In genomic region chr12:102748256-102748655, GRCm38 (mm10) we compare ENCODE assay signal across 25 mouse cellular contexts. TPM values are rescaled to one million over a fixed set of nuclear protein-coding genes. Genes with fewer than 3 reads are reported as not detected.
DNase-seq lines count a peak whose midpoint lies in the region; ATAC-seq and TF ChIP-seq lines count a peak whose summit lies in the region.
"Had no signal": no experiment of that assay in that cellular context is flagged by ENCODE, and none has a peak within 500 bp of the region (broad histone marks: within the 10 kb centered on the region; RNA-seq: fewer than 3 reads in every experiment).

No protein-coding gene starts in this region.

- DNase-seq in liver, adult 2 months (ENCODE audit: extremely low read depth, low read depth, low spot score): no peak
- no peak for DNase-seq in liver, embryonic 11.5 days (ENCODE audit: low spot score)
- DNase-seq in MEL (ENCODE audit: low read depth, low spot score): no peak
- DNase-seq in kidney, adult 9 months: no peak
- DNase-seq: adrenal gland, postnatal 14 days; B cell, adult 2 months; cerebellum, adult 18-20 months; cerebellum, adult 9-11 months; cerebellum, postnatal 36 days; forebrain, postnatal 0 days; gastrocnemius, postnatal 14 days; heart, postnatal 14 days had no signal

- no peaks in the 10 kb centered on the region for H3K9me3 ChIP-seq in liver, embryonic 11.5 days (ENCODE audit: control insufficient read depth, low read length)
- H3K9me3 ChIP-seq in MEL (replicated peaks; ENCODE audit: insufficient read depth, low read length): no peaks in the 10 kb centered on the region
- no peaks in the 10 kb centered on the region for H3K9me3 ChIP-seq in megakaryocyte, embryonic 14.5 days
- H3K9me3 ChIP-seq: embryonic facial prominence, embryonic 13.5 days; forebrain, embryonic 13.5 days; G1E; heart, embryonic 15.5 days; hindbrain, embryonic 10.5 days had no signal

- H3K36me3 ChIP-seq in liver, adult 2 months (ENCODE audit: control insufficient read depth, insufficient read depth, low read length): peaks cover 3% of the 10 kb centered on the region
- 0 out of 2 replicates have a peak, but pooled peaks cover 6% of the 10 kb centered on the region for H3K36me3 ChIP-seq in liver, embryonic 11.5 days (ENCODE audit: control insufficient read depth, insufficient read depth, low read length)
- peaks cover 2 to 36% of the 10 kb centered on the region in 2 experiments; a peak in 3 of 4 replicates for H3K36me3 ChIP-seq in MEL (ENCODE audit: control insufficient read depth in 1 of 2, insufficient read depth in 2 of 2, low read length in 2 of 2)
- peaks cover 36% of the 10 kb centered on the region for H3K36me3 ChIP-seq in megakaryocyte, embryonic 14.5 days (replicated peaks; ENCODE audit: low read length)

- no peak for TF ChIP-seq CTCF in liver, adult 2 months (IDR thresholded peaks at IDR 0.05; ENCODE audit: low read depth, low read length)
- no peak for TF ChIP-seq CTCF in MEL (IDR thresholded peaks at IDR 0.05 in 2 of 3, conservative IDR thresholded peaks at IDR 0.05 in 1 of 3; ENCODE audit: control insufficient read depth in 1 of 3, insufficient read depth in 1 of 3, low read depth in 2 of 3, low read length in 3 of 3, poor library complexity in 1 of 3, severe bottlenecking in 1 of 3)
- TF ChIP-seq CTCF in bone marrow macrophage, adult 2 months (IDR thresholded peaks at IDR 0.05; ENCODE audit: low read depth, low read length): no peak

- no peak for TF ChIP-seq RAD21 in MEL (IDR thresholded peaks at IDR 0.05; ENCODE audit: low read depth, low read length)

- no peak overlapping the region for H3K9ac ChIP-seq in liver, adult 2 months (ENCODE audit: low read depth, low read length)
- no peak overlapping the region for H3K9ac ChIP-seq in liver, embryonic 11.5 days (ENCODE audit: low read depth, low read length)
- no peak overlapping the region for H3K9ac ChIP-seq in MEL (ENCODE audit: control insufficient read depth, low read depth, low read length, poor library complexity, severe bottlenecking)
- H3K9ac ChIP-seq: embryonic facial prominence, embryonic 13.5 days; forebrain, embryonic 13.5 days; forebrain, postnatal 0 days; heart, embryonic 15.5 days; hindbrain, embryonic 14.5 days had no signal

- no peak overlapping the region for H3K4me3 ChIP-seq in liver, adult 2 months (ENCODE audit: insufficient read depth, low read depth, low read length)
- no peak overlapping the region for H3K4me3 ChIP-seq in liver, embryonic 11.5 days (ENCODE audit: low read depth, low read length)
- H3K4me3 ChIP-seq in MEL (ENCODE audit: control insufficient read depth in 1 of 2, insufficient read depth in 1 of 2, low read depth in 2 of 2, low read length in 2 of 2): no peak overlapping the region
- H3K4me3 ChIP-seq in bone marrow macrophage, adult 2 months (ENCODE audit: insufficient read depth, low read length): no peak overlapping the region
- peak overlapping the region; percentile 39 for H3K4me3 ChIP-seq in megakaryocyte, embryonic 14.5 days (replicated peaks)
- H3K4me3 ChIP-seq: embryonic facial prominence, embryonic 13.5 days; forebrain, embryonic 13.5 days; heart, embryonic 15.5 days; hindbrain, embryonic 10.5 days had no signal

- 0 out of 2 replicates have a peak overlapping the region, but pooled peaks have one; percentile 29 for H3K27ac ChIP-seq in liver, adult 2 months (replicated peaks; ENCODE audit: insufficient read depth, low read depth, low read length)
- H3K27ac ChIP-seq in liver, embryonic 11.5 days (ENCODE audit: low read depth, low read length): no peak overlapping the region
- H3K27ac ChIP-seq in MEL (ENCODE audit: control insufficient read depth, low read depth, low read length): 0 out of 2 replicates have a peak overlapping the region, but pooled peaks have one; percentile 5
- H3K27ac ChIP-seq in bone marrow macrophage, adult 2 months (ENCODE audit: insufficient read depth, low read depth, low read length): peak overlapping the region; percentile 87
- H3K27ac ChIP-seq: embryonic facial prominence, embryonic 13.5 days; forebrain, embryonic 13.5 days; heart, embryonic 15.5 days; hindbrain, embryonic 10.5 days; hindbrain, embryonic 14.5 days had no signal

- H3K4me2 ChIP-seq in liver, embryonic 11.5 days: no peak overlapping the region
- H3K4me2 ChIP-seq: embryonic facial prominence, embryonic 13.5 days; forebrain, embryonic 13.5 days; heart, embryonic 15.5 days; hindbrain, embryonic 14.5 days had no signal

- H3K4me1 ChIP-seq in liver, adult 2 months (ENCODE audit: control insufficient read depth, insufficient read depth, low read length): peaks cover 11% of the 10 kb centered on the region
- peaks cover 9% of the 10 kb centered on the region for H3K4me1 ChIP-seq in liver, embryonic 11.5 days (replicated peaks; ENCODE audit: control insufficient read depth, insufficient read depth, low read length)
- peaks cover 8 to 19% of the 10 kb centered on the region in 2 experiments; a peak in 3 of 4 replicates for H3K4me1 ChIP-seq in MEL (ENCODE audit: control insufficient read depth in 1 of 2, insufficient read depth in 2 of 2, low read length in 2 of 2)
- H3K4me1 ChIP-seq in bone marrow macrophage, adult 2 months (ENCODE audit: control insufficient read depth, insufficient read depth, low read length): peaks cover 30% of the 10 kb centered on the region
- peaks cover 43% of the 10 kb centered on the region for H3K4me1 ChIP-seq in megakaryocyte, embryonic 14.5 days

- H3K79me2 ChIP-seq in liver, adult 2 months (ENCODE audit: control insufficient read depth, insufficient read depth, low read length): peaks cover 7% of the 10 kb centered on the region; the same call in 1 of the 2 replicates
- H3K79me2 ChIP-seq in MEL (ENCODE audit: control insufficient read depth, insufficient read depth, low read length, poor library complexity): peaks cover 49% of the 10 kb centered on the region

- TF ChIP-seq EP300 in MEL (IDR thresholded peaks at IDR 0.05; ENCODE audit: low read depth in 1 of 2, low read length in 2 of 2): no peak

- no peak for ATAC-seq in liver, embryonic 11.5 days (replicated peaks; ENCODE audit: low FRiP score)
- no peak for ATAC-seq in monocyte, adult 5-6 weeks (replicated peaks; ENCODE audit: insufficient number of reproducible peaks, low FRiP score, low TSS enrichment, poor library complexity, severe bottlenecking)
- ATAC-seq: CD4-positive, CD25-positive, alpha-beta regulatory T cell, adult 4 months; forebrain, embryonic 13.5 days; forebrain, postnatal 0 days had no signal

- H3K27me3 ChIP-seq in liver, adult 2 months (ENCODE audit: control insufficient read depth, insufficient read depth, low read length): no peaks in the 10 kb centered on the region
- H3K27me3 ChIP-seq in liver, embryonic 11.5 days (replicated peaks; ENCODE audit: control insufficient read depth, insufficient read depth, low read length): no peaks in the 10 kb centered on the region
- no peaks in the 10 kb centered on the region for H3K27me3 ChIP-seq in MEL (ENCODE audit: control insufficient read depth in 1 of 2, insufficient read depth in 2 of 2, low read length in 2 of 2)
- no peaks in the 10 kb centered on the region for H3K27me3 ChIP-seq in megakaryocyte, embryonic 14.5 days (replicated peaks)
- H3K27me3 ChIP-seq: embryonic facial prominence, embryonic 13.5 days; forebrain, embryonic 13.5 days; heart, embryonic 15.5 days had no signal

- no peak for TF ChIP-seq POLR2A in liver, adult 2 months (IDR thresholded peaks at IDR 0.05; ENCODE audit: extremely low read depth, insufficient read depth, low read length)
- no peak for TF ChIP-seq POLR2A in MEL (IDR thresholded peaks at IDR 0.05; ENCODE audit: control insufficient read depth in 1 of 2, insufficient read depth in 1 of 2, low read depth in 1 of 2, low read length in 2 of 2, poor library complexity in 1 of 2)
- TF ChIP-seq POLR2A in bone marrow macrophage, adult 2 months (IDR thresholded peaks at IDR 0.05; ENCODE audit: borderline replicate concordance, low read depth, low read length): no peak

- WGBS in liver, adult 2 months: 83% methylated on average over 3 of the region's 3 CpGs
- WGBS in liver, embryonic 11.5 days: 79% methylated on average over 3 of the region's 3 CpGs

RNA-seq across cellular contexts. Expression of gene Tmem251, which starts 4.7 kb away (rescaled TPM):
- total RNA-seq in liver, adult 2 months (2014; rRNA removed): 1.8 and 2.0 TPM in 2 replicates
- polyA plus RNA-seq in liver, adult 2 months (2012; rRNA removed): 1.2 and 1.6 TPM in 2 replicates
- polyA plus RNA-seq in liver, embryonic 11.5 days (2014; fragmentation: Nextera tagmentation; extraction: Ambion mirVana): 12.6 and 14.0 TPM in 2 replicates
- total RNA-seq in MEL (2012; rRNA removed): 9.0 and 9.3 TPM in 2 replicates
- polyA plus RNA-seq in MEL (2012; ENCODE audit: insufficient read depth in 1 of 2, insufficient read length in 2 of 2, low read depth in 1 of 2, low replicate concordance in 2 of 2, missing spikeins in 1 of 2): 10 to 100 TPM; 11.4 to 57.5 TPM
- 8.0 and 8.1 TPM in 2 replicates for polyA plus RNA-seq in bone marrow macrophage, adult 2 months (2012; ENCODE audit: insufficient read depth, insufficient read length, missing spikeins)
- polyA plus RNA-seq in megakaryocyte, embryonic 14.5 days (2012; ENCODE audit: insufficient read depth, low replicate concordance): 1.2 and 2.4 TPM in 2 replicates
- 15.3 to 22.6 TPM (median 18.9 TPM) in 3 replicates for total RNA-seq in monocyte, adult 5-6 weeks (2017)

RNA-seq across cellular contexts. Expression of gene Moap1, which starts 4.8 kb away (rescaled TPM):
- 0.54 and 1.0 TPM in 2 replicates for total RNA-seq in liver, adult 2 months (2014; rRNA removed)
- 0.15 and 0.37 TPM in 2 replicates for polyA plus RNA-seq in liver, adult 2 months (2012; rRNA removed)
- polyA plus RNA-seq in liver, embryonic 11.5 days (2014; fragmentation: Nextera tagmentation; extraction: Ambion mirVana): 18.3 and 18.4 TPM in 2 replicates
- 8.4 and 9.4 TPM in 2 replicates for total RNA-seq in MEL (2012; rRNA removed)
- polyA plus RNA-seq in MEL (2012; ENCODE audit: insufficient read depth in 1 of 2, insufficient read length in 2 of 2, low read depth in 1 of 2, low replicate concordance in 2 of 2, missing spikeins in 1 of 2): 1 to 10 TPM in 1 of 2 experiments, not detected in 1; 8.2 TPM
- 1.3 TPM in 1 of 2 replicates, not detected in the other for polyA plus RNA-seq in bone marrow macrophage, adult 2 months (2012; ENCODE audit: insufficient read depth, insufficient read length, missing spikeins)
- 3.3 TPM in 1 of 2 replicates, not detected in the other for polyA plus RNA-seq in megakaryocyte, embryonic 14.5 days (2012; ENCODE audit: insufficient read depth, low replicate concordance)
- total RNA-seq in monocyte, adult 5-6 weeks (2017): 3.3 to 8.5 TPM (median 4.2 TPM) in 3 replicates

RNA-seq across cellular contexts. Expression of gene Gm28051, which starts 9.3 kb away (rescaled TPM):
- total RNA-seq in liver, adult 2 months (2014; rRNA removed): not detected in 2 replicates
- not detected in 2 replicates for polyA plus RNA-seq in liver, adult 2 months (2012; rRNA removed)
- not detected in 2 replicates for polyA plus RNA-seq in liver, embryonic 11.5 days (2014; fragmentation: Nextera tagmentation; extraction: Ambion mirVana)
- not detected in 2 replicates for total RNA-seq in MEL (2012; rRNA removed)
- polyA plus RNA-seq in MEL (2012; ENCODE audit: insufficient read depth in 1 of 2, insufficient read length in 2 of 2, low read depth in 1 of 2, low replicate concordance in 2 of 2, missing spikeins in 1 of 2): not detected
- not detected in 2 replicates for polyA plus RNA-seq in bone marrow macrophage, adult 2 months (2012; ENCODE audit: insufficient read depth, insufficient read length, missing spikeins)
- polyA plus RNA-seq in megakaryocyte, embryonic 14.5 days (2012; ENCODE audit: insufficient read depth, low replicate concordance): not detected in 2 replicates
- total RNA-seq in monocyte, adult 5-6 weeks (2017): not detected in 3 replicates
- total RNA-seq: adrenal gland, adult 18-20 months; adrenal gland, postnatal 14 days; forebrain, postnatal 0 days; G1E; gastrocnemius, adult 18-20 months; gastrocnemius, postnatal 14 days; heart, postnatal 14 days had no signal
- polyA plus RNA-seq: CD4-positive, CD25-positive, alpha-beta regulatory T cell, adult 4 months; embryonic facial prominence, embryonic 13.5 days; forebrain, embryonic 13.5 days; forebrain, postnatal 0 days; gonadal fat pad, adult 2 months; heart, embryonic 15.5 days; hindbrain, embryonic 10.5 days; hindbrain, embryonic 14.5 days had no signal

RNA-seq across cellular contexts. Expression of gene Gon7, which starts 9.3 kb away (rescaled TPM):
- 5.0 and 5.6 TPM in 2 replicates for total RNA-seq in liver, adult 2 months (2014; rRNA removed)
- 11.3 and 11.5 TPM in 2 replicates for polyA plus RNA-seq in liver, adult 2 months (2012; rRNA removed)
- 31.0 and 36.8 TPM in 2 replicates for polyA plus RNA-seq in liver, embryonic 11.5 days (2014; fragmentation: Nextera tagmentation; extraction: Ambion mirVana)
- total RNA-seq in MEL (2012; rRNA removed): 33.0 and 33.7 TPM in 2 replicates
- 100 to 1,000 TPM in 1 of 2 experiments, 10 to 100 TPM in 1; 31.3 to 129 TPM for polyA plus RNA-seq in MEL (2012; ENCODE audit: insufficient read depth in 1 of 2, insufficient read length in 2 of 2, low read depth in 1 of 2, low replicate concordance in 2 of 2, missing spikeins in 1 of 2)
- polyA plus RNA-seq in bone marrow macrophage, adult 2 months (2012; ENCODE audit: insufficient read depth, insufficient read length, missing spikeins): 9.9 and 14.3 TPM in 2 replicates
- polyA plus RNA-seq in megakaryocyte, embryonic 14.5 days (2012; ENCODE audit: insufficient read depth, low replicate concordance): 10.4 TPM in 1 of 2 replicates, not detected in the other
- total RNA-seq in monocyte, adult 5-6 weeks (2017): 18.9 to 33.7 TPM (median 25.4 TPM) in 3 replicates

RNA-seq across cellular contexts. Expression of gene Ubr7, which starts 9.5 kb away (rescaled TPM):
- total RNA-seq in liver, adult 2 months (2014; rRNA removed): 15.1 and 15.3 TPM in 2 replicates
- polyA plus RNA-seq in liver, adult 2 months (2012; rRNA removed): 6.0 and 6.5 TPM in 2 replicates
- polyA plus RNA-seq in liver, embryonic 11.5 days (2014; fragmentation: Nextera tagmentation; extraction: Ambion mirVana): 53.3 and 57.2 TPM in 2 replicates
- total RNA-seq in MEL (2012; rRNA removed): 58.5 and 68.1 TPM in 2 replicates
- polyA plus RNA-seq in MEL (2012; ENCODE audit: insufficient read depth in 1 of 2, insufficient read length in 2 of 2, low read depth in 1 of 2, low replicate concordance in 2 of 2, missing spikeins in 1 of 2): 10 to 100 TPM in 1 of 2 experiments, not detected in 1; 62.3 TPM
- polyA plus RNA-seq in bone marrow macrophage, adult 2 months (2012; ENCODE audit: insufficient read depth, insufficient read length, missing spikeins): 16.1 and 17.9 TPM in 2 replicates
- 4.4 and 11.3 TPM in 2 replicates for polyA plus RNA-seq in megakaryocyte, embryonic 14.5 days (2012; ENCODE audit: insufficient read depth, low replicate concordance)
- total RNA-seq in monocyte, adult 5-6 weeks (2017): 26.8 to 31.2 TPM (median 27.0 TPM) in 3 replicates
